Mouse (Mus musculus) kidney, adult 9 months (tissue): ENCODE measurements at regions not wholly inside any gene's neighbourhood (a gene's known extent, or its start where the extent isn't known, plus 50 kb on each side); places are given as distances from the start of the nearest gene placed in this dataset.

Source experiments
- DNase-seq: peaks from one replicate; pipeline ENCODE4 v3.0.0; 2022

DNA sequence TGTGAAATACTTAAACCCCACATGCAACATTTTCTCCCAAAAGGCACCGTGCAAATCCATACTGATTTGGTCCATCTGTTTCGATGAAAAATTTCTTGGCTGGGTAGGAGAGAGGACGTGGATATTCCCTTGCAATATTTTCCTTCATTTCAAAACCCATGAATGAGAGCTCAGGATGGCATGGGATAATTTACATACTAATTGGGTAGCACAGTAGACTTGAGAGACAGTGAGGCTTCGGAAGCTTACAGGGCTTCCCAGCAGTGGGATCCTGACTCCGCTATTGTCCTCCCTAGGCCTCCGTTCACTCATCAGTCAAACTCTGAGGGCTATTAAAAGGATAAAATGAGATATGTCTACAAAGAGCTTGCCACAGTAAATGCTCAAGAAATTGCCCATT lies 59.8 kb downstream of the Sox3 start:
- DNase-seq = no peak

DNA sequence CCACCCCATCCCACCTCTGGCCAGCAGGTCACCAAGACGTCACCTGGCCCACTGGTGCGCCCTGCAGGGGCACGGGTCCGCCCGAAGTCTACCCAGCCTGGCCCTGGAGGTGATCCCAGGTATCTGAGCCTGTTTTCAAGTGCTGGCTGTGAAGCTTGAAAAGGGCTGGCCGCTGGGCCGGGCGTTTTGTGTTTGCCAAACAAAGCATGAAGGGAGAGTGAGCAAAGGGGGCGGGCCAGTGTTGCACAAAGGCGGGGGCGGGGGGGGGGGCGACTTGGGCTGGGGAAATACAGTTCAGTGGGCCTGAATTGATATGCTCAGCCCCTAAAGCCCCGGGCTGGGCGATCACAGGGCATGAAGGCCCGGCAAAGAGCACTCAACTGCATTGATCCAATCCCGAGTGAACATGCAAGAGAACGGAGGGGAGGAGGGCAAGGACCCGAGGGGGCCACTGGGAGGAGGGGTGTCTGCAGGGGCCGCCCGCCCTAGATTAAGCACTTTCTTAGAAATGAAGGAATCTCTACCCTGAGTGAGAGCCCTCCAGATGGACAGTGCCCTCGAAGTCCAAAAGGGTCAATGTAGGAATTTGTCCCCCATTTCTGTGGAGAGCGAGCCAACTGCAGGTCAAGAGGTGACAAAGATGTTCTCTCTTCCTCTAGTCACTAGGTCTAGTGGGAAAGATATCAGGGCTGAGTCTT lies 61.8 kb downstream of the Sox3 start:
- DNase-seq = no peak

DNA sequence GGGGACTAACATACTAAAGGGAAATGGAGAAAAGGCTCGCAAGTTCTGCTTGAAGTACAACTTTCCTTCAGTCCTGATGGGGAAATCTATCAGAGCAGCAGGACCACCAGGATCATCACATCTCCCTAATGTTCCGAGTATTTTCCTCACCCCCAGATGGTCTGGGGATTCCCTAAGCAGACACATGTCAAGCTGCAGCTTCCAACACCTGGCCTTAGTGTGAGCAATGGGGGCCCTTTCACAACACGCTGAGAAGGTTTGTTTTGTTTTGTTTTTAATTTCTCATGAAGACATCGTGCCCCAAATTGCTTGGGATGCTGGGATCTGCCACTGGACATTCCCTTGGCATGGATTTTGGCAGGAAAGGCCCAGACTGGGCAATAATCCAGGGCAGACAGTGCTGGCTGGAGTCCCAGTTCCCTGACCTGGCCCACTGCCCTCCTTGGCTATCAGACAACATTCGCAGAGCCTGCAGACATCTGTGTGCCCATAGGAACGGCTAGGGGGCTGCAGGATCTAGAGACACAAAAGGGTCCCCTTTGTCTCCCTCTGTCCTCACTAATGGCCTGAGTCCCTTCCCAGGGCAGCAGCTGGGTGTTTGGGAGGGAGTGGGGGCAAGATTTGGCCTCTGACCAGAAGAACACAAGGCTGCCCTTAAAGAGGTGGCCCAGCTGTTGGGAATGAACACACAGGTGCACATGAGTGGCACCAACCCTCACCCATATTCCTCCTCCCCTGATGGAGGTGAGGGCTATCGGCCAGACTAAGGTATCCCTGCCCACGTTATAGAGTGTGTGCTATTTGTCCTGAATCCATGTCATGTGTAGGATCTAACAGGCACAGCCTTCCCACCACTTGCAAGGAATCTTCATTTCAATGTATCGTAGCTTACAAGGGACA lies 67.8 kb downstream of the Sox3 start:
- DNase-seq = peak; percentile 64

DNA sequence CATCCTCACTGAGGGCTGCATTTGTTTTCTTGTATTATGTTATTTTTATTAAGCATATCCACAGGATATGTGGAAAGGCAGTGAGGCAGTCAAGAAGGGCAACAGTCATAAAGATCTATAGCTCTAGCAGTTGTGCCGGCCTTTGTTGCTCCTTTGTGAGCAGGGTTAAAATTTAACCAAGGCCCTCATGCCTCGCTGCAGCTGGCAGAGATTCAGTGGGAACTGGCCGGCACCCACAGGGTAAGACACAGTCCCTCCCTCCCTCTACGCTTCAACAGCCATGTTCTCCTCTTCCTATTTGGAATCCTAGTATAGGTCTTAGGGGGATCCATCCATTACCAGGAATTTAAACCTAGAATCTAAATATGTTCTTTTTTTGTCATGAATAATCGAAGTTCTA lies 94.7 kb downstream of the Sox3 start:
- peak; percentile 67 for DNase-seq

DNA sequence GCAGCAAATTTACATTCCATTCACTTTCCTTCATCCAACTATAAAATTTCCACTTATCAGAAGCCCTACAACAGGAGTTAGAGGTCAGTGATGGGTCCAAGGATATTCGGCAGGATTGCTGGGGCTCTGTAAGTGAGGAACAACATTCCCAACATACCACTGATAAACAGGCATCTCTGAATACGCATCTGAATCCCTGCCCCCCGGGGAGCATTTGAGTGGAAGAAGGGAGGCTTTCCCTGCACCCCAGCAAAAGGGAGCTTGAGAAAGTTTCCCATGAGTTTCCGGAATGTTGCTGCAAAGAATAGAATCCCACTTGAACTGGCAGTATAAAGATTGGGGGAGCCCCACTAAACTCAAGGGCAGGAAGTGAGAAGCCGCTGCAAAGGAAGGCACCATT lies 112.5 kb downstream of the Sox3 start:
- no peak for DNase-seq

DNA sequence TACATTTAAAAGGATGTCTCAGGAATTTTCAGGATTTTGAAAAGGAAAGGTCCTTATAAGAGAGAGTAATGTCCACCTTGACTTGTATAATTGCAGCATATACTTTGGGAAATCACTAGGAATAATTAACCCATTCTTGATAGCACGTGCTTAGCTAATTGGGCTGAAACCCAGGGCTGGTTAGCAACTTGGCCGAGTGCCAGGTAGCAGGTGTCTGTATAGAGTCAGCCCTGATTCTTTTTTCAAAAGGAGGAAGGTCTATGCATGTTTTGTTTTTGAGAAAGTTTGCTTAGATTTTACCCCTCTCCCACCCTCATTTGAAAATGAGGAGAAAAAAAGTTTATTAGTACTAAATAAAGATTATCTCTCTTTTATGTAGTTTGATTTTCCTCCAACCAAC lies 113.1 kb downstream of the Sox3 start:
- DNase-seq = peak; percentile 7

DNA sequence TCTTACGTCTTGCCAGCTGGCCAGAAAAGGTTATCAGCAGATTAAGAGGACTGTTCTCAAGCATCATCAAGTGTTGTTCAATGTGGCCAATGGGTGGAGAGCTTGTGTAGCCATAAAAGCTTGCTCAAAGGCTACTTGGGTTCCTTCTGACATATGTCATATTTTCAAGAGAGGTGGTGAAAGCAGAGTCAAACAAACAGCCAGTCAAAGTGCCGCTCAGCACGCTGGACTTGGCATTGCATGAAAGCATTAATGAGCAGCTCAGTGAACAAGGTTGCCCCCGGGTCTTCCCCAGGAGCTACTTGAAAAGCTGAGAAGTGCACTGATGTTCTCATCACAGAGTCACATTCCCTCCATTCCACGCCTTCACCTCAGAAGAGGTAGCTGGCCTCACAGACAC lies 119.6 kb downstream of the Sox3 start:
- no peak for DNase-seq

DNA sequence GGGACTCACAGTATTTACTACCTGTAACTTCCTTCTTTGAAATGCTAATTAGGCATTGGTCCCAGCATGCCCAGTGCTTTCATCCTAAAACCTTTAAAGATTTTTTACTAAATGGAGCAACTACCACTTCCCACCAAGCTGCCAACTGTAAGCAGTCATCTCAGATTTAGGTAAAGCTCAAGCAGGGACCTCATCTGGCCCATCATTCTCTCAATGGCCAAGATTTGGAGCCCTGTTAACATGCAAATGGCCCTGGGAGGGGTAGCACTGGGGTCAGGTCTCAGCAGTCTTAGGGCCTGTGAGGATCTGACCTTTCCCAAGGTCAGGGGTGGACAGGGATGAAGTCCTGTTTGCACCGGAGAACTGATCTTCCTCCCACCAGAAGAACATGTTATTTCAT lies 120.8 kb downstream of the Sox3 start:
- DNase-seq = no peak

DNA sequence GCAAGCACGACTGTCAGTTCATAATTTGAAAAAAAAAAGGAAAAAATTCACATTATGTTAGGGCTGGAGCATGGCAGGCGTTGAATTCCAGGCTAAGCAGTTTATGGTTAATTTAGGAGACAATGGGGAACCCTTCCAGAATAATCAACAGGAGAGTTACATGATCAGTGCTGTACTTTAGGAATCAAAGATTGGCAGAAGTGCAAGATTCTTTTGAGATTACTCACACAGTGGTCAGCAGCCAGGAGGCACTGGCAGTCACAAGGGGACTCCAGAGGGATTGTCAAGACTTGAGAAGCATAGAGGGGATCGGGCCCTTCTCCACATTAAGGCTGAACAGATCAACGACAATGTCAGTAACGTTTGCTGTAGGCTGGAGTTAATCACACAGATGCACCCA lies 142.8 kb downstream of the Sox3 start:
- DNase-seq = no peak

DNA sequence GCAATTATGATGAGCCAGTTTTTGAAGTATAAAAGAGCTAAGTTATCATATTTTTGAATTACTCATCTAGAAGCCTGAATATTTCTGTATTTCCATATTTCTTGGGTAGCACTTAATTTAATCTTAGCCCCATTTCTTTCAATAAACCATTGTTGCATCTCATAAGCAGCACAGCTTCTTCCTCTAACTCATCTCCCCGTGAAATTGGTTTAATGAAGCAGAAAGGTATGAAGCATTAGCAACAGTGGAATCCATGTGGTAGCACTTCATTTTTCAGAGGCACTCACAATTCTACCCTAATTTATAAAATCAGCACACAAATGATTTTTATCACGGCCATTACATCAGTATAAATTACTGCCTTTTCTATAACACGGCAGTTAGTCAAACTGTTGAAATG lies 149.3 kb downstream of the Sox3 start:
- DNase-seq = no peak

DNA sequence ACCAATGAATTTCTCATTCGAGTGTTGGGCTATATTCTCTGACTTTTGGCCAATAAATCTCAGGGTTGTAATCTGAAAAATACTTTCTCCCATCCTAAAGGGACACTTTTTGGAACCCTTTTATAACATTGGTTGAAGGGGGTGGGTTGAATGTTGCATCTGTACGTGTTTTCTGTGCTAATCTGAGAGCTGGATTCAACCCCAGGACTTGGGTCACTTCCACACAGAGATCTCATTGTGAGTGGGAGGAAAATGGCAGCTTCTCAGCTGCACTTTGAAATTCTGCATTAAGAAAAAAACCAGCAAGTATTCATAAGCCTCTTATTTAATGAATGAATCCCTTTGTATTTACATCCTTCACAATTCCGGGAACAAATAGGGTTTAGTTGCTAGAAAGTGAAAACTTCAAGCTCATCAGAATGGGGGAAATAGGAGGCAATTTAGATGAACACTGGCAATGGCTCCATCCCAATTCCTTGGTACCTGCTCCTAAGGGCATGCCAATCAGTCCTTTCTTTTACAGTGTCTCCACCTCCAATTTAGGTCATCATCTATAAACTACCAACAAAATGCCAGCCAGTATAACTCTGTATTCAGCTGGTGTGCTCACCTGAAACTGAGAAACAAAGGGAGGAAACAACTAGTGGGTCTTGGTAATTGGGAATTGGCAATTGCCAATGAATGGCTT lies 150.1 kb downstream of the Sox3 start:
- no peak for DNase-seq

DNA sequence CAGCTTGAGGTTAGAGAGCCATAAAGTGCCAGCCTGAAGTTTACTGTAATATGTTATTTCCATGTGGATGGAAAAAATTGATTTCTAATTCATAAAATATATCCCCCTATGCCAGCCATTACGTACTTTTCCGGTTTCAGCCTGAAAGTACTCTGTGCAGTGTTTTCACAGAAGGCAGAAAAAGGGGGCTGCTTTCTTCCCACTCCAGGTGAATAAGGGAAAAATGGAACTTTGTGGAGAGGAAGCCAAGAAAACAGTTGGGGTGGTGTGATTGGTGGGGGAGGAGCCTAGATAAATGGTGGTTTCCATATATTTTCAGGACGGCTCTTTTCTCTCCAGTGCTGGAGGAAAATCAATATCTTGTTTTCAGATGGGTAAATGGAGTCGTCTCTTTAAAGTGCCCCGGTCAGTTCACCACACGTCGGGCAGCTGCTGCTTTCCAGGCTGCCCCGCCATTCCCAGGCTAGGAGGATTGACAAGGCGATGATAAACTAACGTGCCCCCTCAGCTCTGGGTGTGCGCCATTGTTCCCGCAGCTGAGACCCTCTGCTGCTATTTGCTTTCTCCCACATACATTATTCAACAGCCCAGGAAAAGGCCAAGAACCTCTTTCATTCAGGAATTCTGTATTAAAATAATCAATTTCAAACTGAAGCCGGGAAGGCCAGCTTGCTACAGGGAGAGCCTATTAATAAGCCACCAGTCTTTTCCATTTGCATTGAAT lies 127.1 kb upstream of the Atp11c start:
- no peak for DNase-seq

DNA sequence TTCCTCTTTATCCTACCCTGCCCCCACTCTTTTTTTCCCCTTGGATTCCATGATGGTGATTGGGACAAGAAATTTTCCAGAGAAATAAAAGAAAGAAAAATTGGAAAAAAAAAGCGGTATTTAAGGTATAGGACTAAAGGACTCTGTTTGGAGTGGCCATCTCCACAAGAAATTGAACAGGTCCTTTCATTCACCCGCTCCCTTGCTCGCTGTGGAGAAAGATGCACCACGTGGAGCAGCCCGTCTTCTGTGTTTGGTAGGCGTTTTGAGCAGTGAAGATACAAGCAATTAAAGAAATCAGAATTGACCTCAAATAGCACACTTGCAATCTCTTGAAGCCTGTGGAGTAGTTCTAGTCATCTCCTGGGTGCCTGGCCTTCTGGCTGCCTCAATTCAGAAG lies 126.3 kb upstream of the Atp11c start:
- no peak for DNase-seq

DNA sequence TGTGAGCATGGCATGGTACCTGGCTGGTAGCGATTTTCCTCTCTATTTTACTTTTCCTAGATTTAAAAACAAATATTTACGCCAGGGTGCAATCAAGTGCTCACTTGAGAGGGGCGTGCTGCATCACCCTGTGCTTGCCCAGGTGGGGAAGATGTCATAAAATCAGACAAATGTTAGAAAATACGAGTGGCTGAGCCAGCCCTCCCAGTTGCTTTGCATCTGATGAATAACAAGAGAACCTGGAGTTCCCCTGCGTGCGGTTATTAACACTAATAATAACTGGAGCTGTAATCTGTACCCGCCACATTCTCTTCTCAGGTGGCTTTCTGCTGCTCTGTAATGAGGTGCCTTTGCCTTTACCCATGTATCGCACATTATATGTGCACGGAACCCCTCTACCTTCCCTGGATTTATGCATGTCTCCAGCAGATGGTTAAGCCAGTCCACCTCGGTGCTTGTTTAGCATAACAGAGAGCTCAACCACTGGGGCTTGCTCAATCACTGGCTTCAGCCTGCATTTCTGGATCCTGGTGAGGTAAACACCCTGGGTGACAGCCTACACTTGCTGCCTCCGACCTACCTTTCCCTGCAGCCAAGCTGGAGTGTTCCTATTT lies 125.8 kb upstream of the Atp11c start:
- DNase-seq = no peak

DNA sequence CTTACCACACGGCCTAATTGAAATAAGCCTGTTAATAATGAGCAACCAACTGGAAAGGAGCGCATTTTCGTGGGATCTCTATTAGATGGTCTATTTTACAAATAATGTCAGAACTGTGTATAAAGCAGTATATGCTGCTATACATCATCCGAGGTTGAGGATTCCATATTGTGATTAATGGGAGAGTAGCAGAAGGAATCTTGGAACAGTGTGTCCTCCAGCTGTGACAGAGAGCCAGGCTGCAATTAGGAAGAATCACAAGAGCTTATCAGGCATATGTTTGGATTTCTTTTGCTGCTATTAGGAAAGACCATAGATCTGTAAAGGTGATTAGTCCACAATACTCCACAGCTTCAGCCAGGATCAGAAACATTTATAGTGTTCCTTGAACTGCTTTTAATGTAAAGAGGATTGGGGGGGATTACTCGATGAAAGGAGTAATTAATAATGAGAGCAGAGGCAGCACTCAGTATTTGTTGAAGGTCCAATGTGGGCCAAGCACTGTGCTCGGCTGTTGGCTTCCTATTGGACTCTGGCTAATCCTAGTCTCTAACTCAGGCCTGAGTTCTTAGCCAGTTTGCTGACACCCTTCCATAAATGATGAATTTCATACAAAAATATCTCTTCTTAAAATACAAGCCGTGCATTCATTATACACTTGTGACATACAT lies 88.7 kb upstream of the Atp11c start:
- DNase-seq = no peak

DNA sequence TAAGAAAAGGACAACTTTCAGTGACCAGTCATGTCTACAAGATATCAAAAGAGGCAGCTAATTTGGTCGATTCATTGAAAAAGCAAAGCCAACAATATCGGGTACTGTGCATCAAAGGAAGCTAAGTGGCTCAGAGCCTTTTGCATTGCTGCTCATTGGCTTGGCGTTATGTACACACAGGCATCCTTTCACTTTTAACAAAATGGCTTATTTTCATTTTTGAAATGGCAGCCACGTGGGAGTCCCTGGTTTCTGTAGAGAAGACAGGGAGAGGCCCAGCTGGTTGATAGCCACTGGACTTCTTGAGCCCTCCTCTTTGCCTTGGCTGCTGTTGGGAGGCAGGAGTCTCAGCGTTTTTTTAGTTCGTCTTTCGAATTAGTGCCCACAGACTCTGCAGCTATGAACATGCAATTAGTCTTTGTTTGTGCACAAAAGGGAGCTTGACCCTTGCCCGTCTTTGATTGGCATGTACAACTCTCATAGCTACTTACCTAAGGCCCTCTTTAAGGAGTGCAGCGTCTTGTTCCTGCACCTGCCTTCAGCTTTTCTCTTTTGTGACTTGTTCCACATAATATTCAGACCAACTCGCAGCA lies 52.3 kb upstream of the Atp11c start:
- no peak for DNase-seq
